Mouse (Mus musculus) spleen, postnatal 4 days (tissue): ENCODE results near the gene Kifc5b.

ENCODE experiments used
- DNase-seq, 2 experiments: peaks; one replicate each; pipeline ENCODE4 v3.0.0; 2022; ENCODE audit warnings: low spot score in 2 of 2

Kifc5b gene

DNA sequence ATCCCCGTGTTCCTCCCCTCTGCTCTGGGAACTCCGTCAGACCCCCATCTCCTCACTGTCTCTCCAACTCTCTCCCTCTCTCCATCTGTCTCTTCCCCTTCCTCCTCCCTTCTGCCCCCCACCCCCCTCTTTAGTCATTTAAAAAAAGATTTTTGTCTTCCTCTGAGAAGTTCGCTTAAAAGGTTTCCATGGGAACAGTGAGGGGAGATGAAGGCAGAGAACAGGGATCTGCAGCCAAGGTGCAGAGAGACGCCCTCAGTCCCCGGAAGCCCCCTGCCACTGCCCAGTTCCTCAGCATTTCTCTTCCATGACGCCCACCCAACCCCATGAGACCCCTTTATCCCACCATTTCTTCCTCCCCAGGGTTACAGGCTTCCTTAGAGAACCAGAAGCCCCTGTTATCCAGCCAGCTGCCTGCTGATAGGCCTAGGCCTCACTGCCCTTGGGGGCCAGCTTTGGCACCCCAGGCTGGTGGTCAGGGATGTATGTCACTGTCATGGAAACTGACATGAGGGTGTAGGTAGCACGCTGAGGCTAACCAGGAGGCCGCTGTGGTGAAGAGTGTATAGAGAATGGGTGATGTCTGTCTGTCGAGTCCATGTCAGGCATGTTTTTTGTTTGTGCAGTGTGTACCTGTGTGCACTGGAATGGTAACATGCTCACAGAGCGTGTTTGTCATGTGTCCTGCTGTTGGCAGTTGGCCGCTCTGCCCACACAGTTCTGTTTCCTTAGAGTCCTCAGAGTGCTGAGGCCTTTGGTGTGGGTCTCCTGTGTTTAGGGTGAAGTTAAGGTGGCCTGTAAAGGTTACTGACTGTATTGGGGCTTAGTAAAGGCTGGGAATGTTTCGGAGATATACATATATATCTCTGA lies 30.6 kb downstream of the Kifc5b start:
- DNase-seq, result peak in 1 of 2 experiments; percentile 64

DNA sequence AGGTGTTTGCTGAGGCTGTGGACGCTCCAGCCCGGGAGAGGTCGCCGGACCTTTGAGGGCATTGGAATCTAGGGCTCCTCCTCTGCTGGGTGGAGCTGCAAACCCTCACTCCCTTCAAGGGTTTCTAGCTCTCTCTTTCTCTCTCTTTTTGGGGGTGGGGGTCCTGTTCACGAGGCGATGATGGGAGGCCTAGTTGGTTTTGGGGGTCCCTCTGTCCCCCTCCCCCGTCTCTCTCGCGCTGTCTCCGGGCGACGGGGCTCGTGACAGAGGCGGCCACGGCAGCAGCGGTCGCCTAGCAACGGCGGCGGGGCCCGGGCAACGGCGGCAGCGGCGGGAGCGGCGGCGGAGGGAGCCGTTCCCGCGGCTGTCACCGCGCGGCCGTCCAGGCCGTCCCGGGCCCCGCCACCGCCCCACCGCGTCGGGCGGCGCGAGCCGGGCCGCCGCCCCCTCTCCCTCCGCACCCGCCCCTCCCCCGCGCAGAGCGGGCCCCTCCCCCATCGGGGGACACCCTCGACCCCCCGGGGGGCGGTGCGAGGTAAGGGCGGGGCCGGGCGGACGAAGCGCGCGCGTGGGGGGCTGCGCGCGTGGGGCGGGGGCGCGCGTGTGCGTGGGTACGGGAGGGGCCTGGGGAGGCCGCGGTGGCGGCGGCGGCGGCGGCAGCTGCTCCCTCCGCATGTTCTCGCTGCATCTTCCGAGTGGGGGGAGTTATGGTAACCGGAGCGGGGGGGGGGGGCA lies 31.6 kb downstream of the Kifc5b start:
- peak in 1 of 2 experiments; percentile 81 for DNase-seq

DNA sequence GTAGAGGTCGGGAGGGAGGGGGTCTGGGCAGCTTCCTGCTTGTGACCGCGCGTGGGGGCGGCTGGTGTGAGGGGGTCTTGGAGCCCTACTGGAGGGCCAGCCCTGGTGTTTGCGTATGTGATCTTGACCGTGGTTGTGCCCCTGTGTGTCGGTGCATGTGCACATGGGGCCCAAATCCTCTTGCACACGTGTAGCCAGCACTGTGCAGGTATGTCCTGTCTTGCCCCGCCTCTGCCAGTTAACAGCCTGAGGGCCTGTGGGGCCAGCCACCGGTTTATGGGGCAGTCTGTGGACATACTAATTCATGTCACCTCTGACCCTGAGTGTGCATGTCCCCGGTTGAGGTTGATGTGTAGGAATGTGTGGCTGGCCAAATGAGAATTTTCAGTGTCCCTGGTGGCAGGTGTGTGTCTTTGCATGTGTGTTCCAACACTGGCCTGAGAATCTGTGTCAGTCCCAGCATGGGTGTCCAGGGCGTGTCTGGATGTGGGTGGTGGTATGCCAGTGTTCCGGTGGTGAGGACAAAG lies 32.2 kb downstream of the Kifc5b start:
- peak in 1 of 2 experiments; percentile 63 for DNase-seq

DNA sequence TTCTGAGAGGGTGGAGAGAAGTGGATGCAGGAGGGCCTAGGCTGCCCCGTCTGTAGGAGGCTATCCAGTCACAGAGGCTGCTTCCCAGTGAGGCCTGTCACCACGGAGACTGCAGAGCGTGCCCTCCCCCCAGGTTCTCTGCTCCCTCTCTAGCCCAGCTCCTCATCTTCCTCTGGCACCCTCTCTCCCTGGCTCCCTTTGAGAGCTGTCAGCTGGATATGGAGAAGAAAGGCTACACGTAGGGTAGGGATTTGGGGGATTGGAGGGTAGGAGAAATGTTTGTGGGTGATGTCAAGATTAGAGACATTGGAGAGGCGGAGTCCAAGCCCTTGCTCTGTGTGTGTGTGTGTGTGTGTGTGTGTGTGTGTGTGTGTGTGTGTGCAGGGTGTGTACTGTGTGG lies 33.0 kb downstream of the Kifc5b start:
- DNase-seq, result no peak

DNA sequence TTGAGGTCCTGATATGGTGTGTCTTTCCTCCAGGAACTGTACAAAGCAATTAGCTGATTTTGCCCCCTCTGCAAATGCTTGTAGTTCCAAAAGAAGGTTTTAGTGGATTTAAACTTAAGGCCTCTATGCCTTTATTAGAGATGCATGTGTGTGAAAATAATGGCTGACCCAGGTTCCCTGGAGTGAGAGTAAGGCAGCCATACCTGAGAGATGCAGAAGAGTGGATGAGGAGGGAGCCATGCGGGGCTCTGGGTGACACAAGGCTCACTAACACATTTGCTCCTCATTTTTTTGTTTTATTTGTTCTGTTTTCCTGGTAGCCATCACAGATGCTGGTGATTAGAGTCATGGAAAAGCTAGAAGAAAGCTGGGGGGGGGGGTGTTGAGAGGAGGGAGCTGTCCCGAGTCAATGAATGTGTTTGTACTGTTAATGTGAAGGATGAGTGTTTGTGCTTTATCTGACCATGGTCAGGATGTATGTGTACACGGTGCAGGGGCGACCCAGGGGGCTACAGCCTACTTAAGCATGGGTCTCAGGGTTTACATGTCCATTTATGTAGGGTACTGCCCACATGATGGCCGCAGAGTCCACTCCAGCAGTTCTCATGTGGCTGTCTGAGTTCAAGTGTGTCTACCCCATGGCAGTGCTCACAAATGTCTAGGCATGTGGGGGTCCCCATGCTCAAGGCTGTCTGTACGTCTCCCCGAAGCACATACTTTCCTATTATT lies 33.8 kb downstream of the Kifc5b start:
- DNase-seq, result peak in 1 of 2 experiments; percentile 56

DNA sequence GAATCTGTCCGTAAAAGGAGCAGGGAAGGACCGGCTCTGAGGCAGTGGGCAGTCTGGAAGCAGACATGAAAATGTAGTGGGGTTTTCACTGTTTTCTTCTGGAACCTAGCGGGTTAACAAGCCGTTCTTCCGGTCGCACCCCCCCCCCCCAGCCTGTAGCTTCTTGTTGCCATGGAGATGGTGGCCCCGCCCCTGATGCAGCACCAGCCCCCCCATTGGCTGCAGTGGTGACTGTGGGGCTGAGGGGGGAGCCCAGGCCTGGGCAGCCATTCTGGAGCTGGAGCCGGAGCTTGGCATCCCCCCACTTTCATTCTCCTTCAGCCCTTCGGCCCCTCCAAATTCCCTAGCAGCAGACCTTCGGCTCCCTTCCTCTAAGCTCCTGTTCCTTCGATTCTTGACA lies 34.5 kb downstream of the Kifc5b start:
- DNase-seq, result peak; percentile 81 to 87

DNA sequence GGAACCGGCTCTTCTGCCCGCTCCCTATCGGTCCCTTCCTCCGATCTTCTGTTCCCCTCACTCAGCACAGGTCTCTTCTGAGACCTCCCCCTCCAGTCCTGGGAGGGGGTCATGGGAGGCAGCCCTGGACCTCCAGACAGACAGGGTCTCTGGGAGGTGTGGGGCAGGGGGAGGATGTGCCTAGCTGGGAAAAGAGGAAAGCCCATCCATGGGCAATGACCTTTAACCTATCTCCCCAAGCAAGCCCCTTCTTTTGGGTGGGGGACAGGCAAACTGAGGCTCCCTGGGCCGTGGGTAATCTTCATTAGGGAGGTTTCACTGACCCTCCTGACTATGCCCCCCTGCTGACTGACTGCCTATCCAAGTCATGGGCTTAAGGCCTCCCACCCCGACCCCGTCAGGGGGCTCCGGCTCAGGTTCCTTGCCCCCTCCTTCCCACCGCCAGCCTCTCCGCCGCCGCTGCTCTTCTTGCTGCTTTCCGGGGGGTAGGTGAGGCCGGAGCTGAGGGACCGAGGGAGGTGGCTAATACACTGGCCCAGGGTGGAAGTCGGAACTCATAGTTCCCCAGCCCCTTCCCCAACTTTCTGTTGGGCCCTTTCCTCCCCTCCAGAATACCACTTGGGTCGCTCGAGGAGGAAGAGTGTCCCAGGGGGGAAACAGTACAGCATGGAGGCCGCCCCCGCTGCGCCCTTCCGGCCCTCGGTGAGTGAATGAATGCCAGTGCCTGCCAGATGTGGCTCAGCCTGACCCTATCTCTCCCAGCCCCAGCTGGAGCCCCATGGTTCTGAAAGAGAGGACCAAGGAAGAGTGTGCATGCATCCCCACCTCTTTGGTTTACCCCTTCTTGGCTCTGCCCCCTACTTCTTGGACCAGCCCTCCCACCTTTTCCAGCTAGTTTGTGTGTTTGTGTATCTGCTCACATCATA lies 35.3 kb downstream of the Kifc5b start:
- DNase-seq, result peak in 1 of 2 experiments; percentile 70

DNA sequence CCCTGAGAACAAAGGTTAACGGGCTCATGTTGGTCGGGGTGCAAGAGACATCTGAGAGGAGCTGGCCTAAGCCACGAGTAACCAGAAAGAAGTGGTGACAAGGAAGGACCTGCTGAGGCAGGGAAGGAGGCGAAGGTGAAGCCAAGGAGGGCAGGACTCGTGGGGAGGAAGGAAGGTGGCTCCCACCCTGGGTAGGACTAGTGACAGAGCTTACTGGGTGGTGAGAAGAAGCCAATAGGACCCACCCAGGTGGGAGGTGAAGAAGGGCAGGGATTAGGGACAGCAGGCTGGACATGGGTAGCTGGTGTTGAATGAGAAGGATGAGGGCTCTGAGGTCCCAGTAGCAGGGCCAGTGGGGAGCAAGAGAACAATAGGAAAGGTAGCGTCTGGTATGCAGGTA lies 36.3 kb downstream of the Kifc5b start:
- DNase-seq, result no peak

DNA sequence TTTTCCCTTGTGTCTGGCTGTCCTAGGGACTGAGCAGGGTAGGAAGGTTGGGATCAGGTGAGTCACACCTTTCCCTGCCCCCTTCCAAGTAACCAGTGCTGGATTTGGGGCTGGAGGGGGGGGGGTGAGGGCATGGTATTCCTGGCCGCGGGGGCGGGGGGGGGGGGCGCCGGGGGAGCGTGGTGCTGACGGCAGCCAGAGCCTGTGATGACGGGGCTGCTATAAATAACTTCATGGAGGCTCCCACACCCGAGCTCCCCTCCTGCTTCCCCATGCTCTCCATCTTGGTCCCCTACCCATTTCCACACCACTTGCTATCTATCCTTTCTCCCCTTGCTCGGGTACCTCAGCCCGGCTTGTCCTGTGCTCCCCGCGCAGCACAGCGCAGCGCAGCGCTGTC lies 36.8 kb downstream of the Kifc5b start:
- no peak for DNase-seq

DNA sequence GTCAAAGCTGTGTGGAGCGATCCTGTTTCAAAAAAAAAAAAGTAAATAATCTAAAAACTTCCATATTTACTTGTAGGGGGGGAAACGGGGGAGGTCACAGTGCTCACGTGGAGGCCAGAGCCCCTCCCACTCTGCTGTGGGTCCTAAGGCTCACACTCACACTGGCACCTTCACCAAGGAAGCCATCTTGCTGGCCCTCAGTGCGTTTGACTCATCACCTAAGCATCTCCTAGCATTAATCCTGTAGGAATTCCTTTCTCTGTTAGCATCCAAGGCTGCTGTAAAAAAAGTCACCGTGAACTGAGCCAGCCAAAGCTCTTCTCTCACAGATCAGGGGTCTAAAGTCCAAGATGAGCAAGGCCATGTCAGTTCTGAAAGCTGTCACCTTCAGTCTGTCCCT lies 39.4 kb downstream of the Kifc5b start:
- DNase-seq, result no peak

DNA sequence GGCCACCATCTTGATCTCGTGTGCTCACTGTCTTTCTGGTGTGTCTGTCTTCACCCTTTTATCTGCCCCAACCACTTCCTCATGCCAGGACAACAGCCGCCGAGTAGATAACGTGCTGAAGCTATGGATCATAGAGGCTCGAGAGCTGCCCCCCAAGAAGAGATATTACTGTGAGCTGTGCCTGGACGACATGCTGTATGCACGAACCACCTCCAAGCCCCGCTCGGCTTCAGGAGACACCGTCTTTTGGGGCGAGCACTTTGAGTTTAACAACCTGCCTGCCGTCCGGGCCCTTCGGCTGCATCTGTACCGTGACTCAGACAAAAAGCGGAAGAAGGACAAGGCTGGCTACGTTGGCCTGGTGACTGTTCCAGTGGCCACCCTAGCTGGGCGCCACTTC lies 40.0 kb downstream of the Kifc5b start:
- peak; percentile 51 to 74 for DNase-seq

DNA sequence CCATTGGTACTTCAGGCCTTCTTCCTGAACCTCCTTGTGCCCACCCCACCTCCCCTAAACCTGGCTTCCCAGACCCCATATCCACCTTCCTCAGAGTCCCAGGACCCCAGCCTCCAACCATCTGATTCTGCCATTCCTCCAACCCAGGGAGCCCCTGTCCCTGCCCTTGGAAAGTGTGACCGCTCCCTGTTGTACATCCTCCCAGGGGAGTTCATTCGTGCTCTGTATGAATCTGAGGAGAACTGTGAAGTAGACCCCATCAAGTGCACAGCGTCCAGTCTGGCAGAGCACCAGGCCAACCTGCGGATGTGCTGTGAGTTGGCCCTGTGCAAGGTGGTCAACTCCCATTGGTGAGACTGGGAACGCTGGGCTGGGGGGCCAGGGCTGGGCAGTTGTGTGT lies 41.0 kb downstream of the Kifc5b start:
- DNase-seq, result peak in 1 of 2 experiments; percentile 61

DNA sequence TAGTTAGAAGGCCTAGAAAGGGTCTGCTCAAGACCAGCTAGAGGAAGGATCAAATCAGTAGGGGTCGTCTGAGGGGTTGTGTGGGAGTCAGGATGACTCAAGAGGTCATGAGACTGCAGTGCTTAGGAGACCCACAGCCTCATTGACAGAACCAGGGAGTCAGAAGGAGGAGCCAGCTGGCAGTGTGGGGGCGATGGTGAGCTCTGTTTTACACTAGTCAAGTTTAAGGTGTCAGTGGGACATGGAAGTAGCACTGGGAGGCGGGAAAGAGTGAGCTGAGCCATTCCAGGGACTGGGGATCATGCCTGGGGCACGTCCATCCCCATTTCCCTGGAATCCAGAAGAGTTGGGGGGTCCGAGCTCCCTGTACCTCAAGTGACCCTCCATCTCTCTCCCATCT lies 42.0 kb downstream of the Kifc5b start:
- peak in 1 of 2 experiments; percentile 63 for DNase-seq

DNA sequence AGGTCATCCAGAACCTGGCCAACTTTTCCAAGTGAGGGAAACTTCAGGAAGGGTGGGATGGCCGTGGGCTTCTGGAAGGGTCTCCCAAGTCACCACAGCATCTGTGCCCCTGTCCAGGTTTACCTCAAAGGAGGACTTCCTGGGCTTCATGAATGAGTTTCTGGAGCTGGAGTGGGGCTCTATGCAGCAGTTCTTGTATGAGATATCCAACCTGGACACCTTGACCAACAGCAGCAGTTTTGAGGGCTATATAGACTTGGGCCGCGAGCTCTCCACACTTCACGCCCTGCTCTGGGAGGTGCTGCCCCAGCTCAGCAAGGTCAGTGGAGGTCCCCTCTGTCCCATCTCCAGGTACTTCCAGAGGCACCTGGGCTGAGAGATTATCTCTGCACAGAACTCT lies 42.9 kb downstream of the Kifc5b start:
- DNase-seq, result peak in 1 of 2 experiments; percentile 55

DNA sequence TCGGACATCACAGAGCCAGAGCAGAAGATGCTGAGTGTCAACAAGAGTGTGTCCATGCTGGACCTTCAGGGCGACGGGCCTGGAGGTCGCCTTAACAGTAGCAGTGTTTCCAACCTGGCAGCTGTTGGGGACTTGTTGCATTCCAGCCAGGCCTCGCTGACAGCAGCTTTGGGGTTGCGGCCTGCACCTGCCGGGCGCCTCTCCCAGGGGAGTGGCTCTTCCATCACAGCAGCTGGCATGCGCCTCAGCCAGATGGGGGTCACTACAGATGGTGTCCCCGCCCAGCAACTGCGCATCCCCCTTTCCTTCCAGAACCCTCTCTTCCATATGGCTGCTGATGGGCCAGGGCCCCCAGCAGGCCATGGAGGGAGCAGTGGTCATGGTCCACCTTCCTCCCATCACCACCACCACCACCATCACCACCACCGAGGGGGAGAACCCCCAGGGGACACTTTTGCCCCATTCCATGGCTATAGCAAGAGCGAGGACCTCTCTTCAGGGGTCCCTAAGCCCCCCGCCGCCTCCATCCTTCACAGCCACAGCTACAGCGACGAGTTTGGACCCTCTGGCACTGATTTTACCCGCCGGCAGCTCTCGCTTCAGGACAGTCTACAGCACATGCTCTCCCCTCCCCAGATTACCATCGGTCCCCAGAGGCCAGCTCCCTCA lies 44.8 kb downstream of the Kifc5b start:
- peak in 1 of 2 experiments; percentile 66 for DNase-seq

DNA sequence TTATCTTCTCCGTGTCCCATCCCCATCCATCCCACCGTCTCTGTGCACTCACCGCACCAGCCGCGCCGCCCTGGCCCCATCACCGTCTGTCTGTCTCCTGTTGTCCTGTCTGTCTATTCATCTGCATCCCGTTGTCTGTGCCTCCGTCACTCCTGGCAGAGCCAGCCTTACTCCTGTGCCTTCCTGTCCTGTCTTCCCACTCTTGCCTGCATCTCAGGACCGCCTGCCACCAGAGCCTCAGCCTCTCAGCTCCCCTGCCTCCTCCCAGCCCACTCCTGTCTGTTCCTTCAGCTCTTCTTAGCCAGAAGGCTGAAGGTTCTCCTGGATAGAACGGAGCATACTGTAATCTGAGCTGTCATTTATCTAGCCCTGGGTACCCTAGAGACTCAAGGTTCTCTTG lies 50.1 kb downstream of the Kifc5b start:
- peak in 1 of 2 experiments; percentile 61 for DNase-seq

DNA sequence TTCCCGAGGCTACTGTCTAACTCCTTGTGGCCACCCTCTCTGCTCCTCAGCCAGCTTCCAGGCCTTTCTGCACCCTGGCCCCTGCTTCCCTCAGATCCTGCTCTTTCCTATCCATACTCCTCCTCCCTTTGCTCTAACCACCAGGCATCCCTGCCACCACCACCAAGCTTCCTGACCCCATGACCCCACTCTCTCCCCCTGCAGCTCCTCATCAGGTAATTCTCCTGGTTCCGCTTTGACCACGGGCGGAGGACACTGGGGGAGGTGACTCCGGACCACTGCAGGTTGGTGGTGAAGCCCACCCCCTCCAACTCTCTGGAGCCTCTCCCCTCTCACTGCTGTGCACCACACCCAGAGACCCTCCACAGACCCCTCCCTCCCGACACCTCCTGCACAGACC lies 50.6 kb downstream of the Kifc5b start:
- DNase-seq, result peak in 1 of 2 experiments; percentile 61

DNA sequence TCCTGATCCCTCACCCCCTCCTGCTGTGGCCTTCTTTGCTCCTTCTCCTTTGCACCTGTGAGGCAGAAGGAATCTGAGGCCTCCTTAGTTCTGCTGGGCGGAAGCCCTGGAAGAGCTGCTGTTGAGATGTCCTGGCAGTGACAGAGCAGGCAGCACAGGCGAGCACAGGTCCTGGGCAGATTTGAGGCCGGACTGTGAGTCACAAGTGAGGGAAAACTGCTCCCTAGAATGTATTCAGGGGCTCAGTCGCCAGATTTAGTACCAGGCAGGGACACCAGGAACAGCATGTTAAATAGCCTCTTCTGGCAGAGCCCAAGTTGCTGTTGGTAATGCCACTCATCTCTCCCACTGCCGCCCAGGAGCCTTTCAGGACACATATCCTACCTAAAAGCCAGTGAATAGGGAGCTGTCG lies 51.3 kb downstream of the Kifc5b start:
- DNase-seq, result peak in 1 of 2 experiments; percentile 58

DNA sequence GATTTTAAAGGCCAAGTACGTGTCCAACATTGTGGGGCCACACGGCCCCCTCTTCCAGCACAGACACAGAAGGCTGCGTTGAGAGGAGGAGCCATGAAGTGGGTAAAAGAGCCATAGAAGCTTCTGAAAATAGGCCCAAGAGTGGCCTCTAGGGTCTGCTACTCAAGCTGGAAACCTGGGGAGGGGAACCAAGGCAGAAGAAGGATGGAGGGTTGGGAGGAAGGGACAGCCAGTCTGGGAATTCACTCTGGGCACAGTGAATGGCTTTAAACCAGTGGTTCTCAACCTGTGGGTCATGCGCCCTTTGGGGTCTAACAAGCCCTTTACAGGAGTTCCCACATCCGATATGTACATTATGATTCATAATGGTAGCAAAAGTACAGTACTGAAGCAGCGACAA lies 52.4 kb downstream of the Kifc5b start:
- peak in 1 of 2 experiments; percentile 52 for DNase-seq

DNA sequence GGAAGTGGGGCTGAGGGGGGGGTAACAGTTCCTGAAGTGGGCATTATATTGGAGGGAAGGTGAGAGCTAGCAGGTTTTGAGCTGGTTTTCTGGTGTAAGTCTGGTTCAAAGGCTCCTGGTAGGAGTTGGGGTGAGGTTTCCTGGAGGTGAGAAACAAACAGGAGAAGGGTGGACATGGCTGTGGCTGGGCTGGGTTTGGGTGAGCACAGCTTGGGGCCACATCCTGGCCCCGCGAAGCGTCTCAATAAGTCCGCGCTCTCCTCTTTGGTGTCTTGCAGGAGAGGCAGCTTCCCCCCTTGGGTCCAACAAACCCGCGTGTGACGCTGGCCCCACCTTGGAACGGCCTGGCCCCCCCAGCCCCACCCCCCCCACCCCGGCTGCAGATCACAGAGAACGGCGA lies 53.3 kb downstream of the Kifc5b start:
- DNase-seq, result peak in 1 of 2 experiments; percentile 58
